8 mouse cellular contexts compared by ENCODE assay signal in the genomic region with DNA sequence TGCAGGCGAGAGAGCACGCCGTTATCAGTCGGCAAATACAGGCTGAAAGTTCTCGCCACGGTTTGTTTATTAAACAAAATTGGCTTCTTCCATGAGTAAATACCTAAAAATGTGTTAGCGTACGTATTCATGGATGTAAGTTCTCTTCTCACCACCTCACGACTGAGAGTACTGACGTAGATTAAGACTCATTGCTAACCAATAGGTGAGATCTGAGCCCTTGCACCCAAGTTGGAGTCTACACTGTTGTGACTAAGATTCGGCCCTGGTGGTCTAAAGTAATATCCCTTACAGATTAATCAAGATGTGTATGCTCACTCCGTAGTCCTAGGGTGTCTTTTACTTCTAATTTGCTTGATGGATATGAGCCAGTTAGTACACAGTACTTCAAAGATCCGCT. TPM values are rescaled to one million over a fixed set of nuclear protein-coding genes. Genes with fewer than 3 reads are reported as not detected.
DNase-seq lines count a peak whose midpoint lies in the region; ATAC-seq and TF ChIP-seq lines count a peak whose summit lies in the region.

No protein-coding gene starts in this region.

- no peaks in the 10 kb centered on the region for H3K4me1 ChIP-seq in neural tube, embryonic 11.5 days (ENCODE audit: control insufficient read depth, insufficient read depth, low read length)
- H3K4me1 ChIP-seq in forebrain, embryonic 14.5 days (ENCODE audit: control insufficient read depth, insufficient read depth, low read length) = peaks cover 5% of the 10 kb centered on the region
- H3K4me1 ChIP-seq in liver, embryonic 11.5 days (replicated peaks; ENCODE audit: control insufficient read depth, insufficient read depth, low read length) = peaks cover 9% of the 10 kb centered on the region; the same call in 1 of the 2 replicates
- no peaks in the 10 kb centered on the region for H3K4me1 ChIP-seq in olfactory bulb, adult 2 months (ENCODE audit: control insufficient read depth, insufficient read depth, low read length)

- DNase-seq in neural tube, embryonic 11.5 days (ENCODE audit: low spot score) = peak; percentile 19
- no peak for DNase-seq in neural tube, embryonic 10.5 days (ENCODE audit: extremely low spot score, low spot score)
- peak; percentile 31 for DNase-seq in forebrain, embryonic 14.5 days (ENCODE audit: low spot score)
- no peak for DNase-seq in liver, embryonic 11.5 days (ENCODE audit: low spot score)
- DNase-seq in right cerebral cortex, adult 18-20 months = no peak
- no peak for DNase-seq in right cerebral cortex, postnatal 10 days (ENCODE audit: low spot score in 2 of 2)

- H3K4me3 ChIP-seq in neural tube, embryonic 11.5 days (ENCODE audit: low read depth, low read length) = peak overlapping the region; percentile 70
- peak overlapping the region; percentile 66 for H3K4me3 ChIP-seq in forebrain, embryonic 14.5 days (ENCODE audit: low read depth, low read length)
- peak overlapping the region; percentile 72 for H3K4me3 ChIP-seq in liver, embryonic 11.5 days (ENCODE audit: low read depth, low read length)
- H3K4me3 ChIP-seq in olfactory bulb, adult 2 months (ENCODE audit: insufficient read depth, low read depth, low read length) = peak overlapping the region; percentile 99

- ATAC-seq in neural tube, embryonic 11.5 days (ENCODE audit: insufficient read depth, low FRiP score, low TSS enrichment) = no peak
- ATAC-seq in activated CD4-positive, CD25-positive, alpha-beta regulatory T cell, adult 4 months = peak; percentile 28
- no peak for ATAC-seq in forebrain, embryonic 14.5 days
- ATAC-seq in liver, embryonic 11.5 days (replicated peaks; ENCODE audit: low FRiP score) = no peak

- H3K4me2 ChIP-seq in neural tube, embryonic 11.5 days (ENCODE audit: low read depth) = peak overlapping the region; percentile 76
- H3K4me2 ChIP-seq in forebrain, embryonic 14.5 days (ENCODE audit: low read length) = peak overlapping the region; percentile 71
- H3K4me2 ChIP-seq in liver, embryonic 11.5 days = peak overlapping the region; percentile 71

- TF ChIP-seq CTCF in olfactory bulb, adult 2 months (IDR thresholded peaks at IDR 0.05; ENCODE audit: insufficient read depth, low read depth, low read length) = no peak

- peak overlapping the region; percentile 94 for H3K9ac ChIP-seq in neural tube, embryonic 11.5 days (ENCODE audit: low read length)
- H3K9ac ChIP-seq in forebrain, embryonic 14.5 days (ENCODE audit: low read length) = peak overlapping the region; percentile 84
- peak overlapping the region; percentile 75 for H3K9ac ChIP-seq in liver, embryonic 11.5 days (ENCODE audit: low read depth, low read length)

- H3K36me3 ChIP-seq in neural tube, embryonic 11.5 days (ENCODE audit: control insufficient read depth, insufficient read depth, low read length) = no peaks in the 10 kb centered on the region
- H3K36me3 ChIP-seq in forebrain, embryonic 14.5 days (ENCODE audit: control insufficient read depth, insufficient read depth, low read length) = peaks cover 11% of the 10 kb centered on the region
- no peaks in the 10 kb centered on the region for H3K36me3 ChIP-seq in liver, embryonic 11.5 days (ENCODE audit: control insufficient read depth, insufficient read depth, low read length)

- 20% methylated on average over 13 of the region's 13 CpGs for WGBS in neural tube, embryonic 11.5 days
- 20% methylated on average over 13 of the region's 13 CpGs for WGBS in forebrain, embryonic 14.5 days
- WGBS in liver, embryonic 11.5 days = 7% methylated on average over 13 of the region's 13 CpGs
- 8% methylated on average over 13 of the region's 13 CpGs for WGBS in olfactory bulb, adult 2 months

- no peaks in the 10 kb centered on the region for H3K9me3 ChIP-seq in neural tube, embryonic 11.5 days (ENCODE audit: control insufficient read depth, low read length)
- H3K9me3 ChIP-seq in forebrain, embryonic 14.5 days (replicated peaks; ENCODE audit: control insufficient read depth, low read length) = no peaks in the 10 kb centered on the region
- no peaks in the 10 kb centered on the region for H3K9me3 ChIP-seq in liver, embryonic 11.5 days (ENCODE audit: control insufficient read depth, low read length)

- no peaks in the 10 kb centered on the region for H3K27me3 ChIP-seq in neural tube, embryonic 11.5 days (ENCODE audit: control insufficient read depth, insufficient read depth, low read length)
- H3K27me3 ChIP-seq in forebrain, embryonic 14.5 days (replicated peaks; ENCODE audit: control insufficient read depth, insufficient read depth, low read length) = no peaks in the 10 kb centered on the region
- no peaks in the 10 kb centered on the region for H3K27me3 ChIP-seq in liver, embryonic 11.5 days (replicated peaks; ENCODE audit: control insufficient read depth, insufficient read depth, low read length)

- H3K27ac ChIP-seq in neural tube, embryonic 11.5 days (ENCODE audit: low read depth, low read length) = peak overlapping the region; percentile 98
- peak overlapping the region; percentile 99 for H3K27ac ChIP-seq in forebrain, embryonic 14.5 days (ENCODE audit: low read depth, low read length)
- H3K27ac ChIP-seq in liver, embryonic 11.5 days (ENCODE audit: low read depth, low read length) = peak overlapping the region; percentile 99
- H3K27ac ChIP-seq in olfactory bulb, adult 2 months (ENCODE audit: insufficient read depth, low read depth, low read length) = peak overlapping the region; percentile 52

- no peak for TF ChIP-seq POLR2A in olfactory bulb, adult 2 months (IDR thresholded peaks at IDR 0.05; ENCODE audit: insufficient read depth, low read depth, low read length)

RNA-seq across cellular contexts. Expression of a gene that starts 0.6 kb away (rescaled TPM):
- polyA plus RNA-seq in neural tube, embryonic 11.5 days (2014; fragmentation: Nextera tagmentation; extraction: Ambion mirVana) = 50.1 and 54.1 TPM in 2 replicates
- 10 to 100 TPM; 32.3 to 38.7 TPM for polyA plus RNA-seq in activated CD4-positive, CD25-positive, alpha-beta regulatory T cell, adult 4 months (2017; shearing (Covaris generic))
- 52.2 and 57.8 TPM in 2 replicates for polyA plus RNA-seq in forebrain, embryonic 14.5 days (2014; fragmentation: Nextera tagmentation; extraction: Ambion mirVana)
- 29.7 and 35.7 TPM in 2 replicates for polyA plus RNA-seq in liver, embryonic 11.5 days (2014; fragmentation: Nextera tagmentation; extraction: Ambion mirVana)
- polyA plus RNA-seq in olfactory bulb, adult 2 months (2012; ENCODE audit: insufficient read depth, insufficient read length, low replicate concordance, missing spikeins) = not detected in 2 replicates

RNA-seq across cellular contexts. Expression of a gene that starts 24.1 kb away (rescaled TPM):
- 2.7 and 4.3 TPM in 2 replicates for polyA plus RNA-seq in neural tube, embryonic 11.5 days (2014; fragmentation: Nextera tagmentation; extraction: Ambion mirVana)
- polyA plus RNA-seq in activated CD4-positive, CD25-positive, alpha-beta regulatory T cell, adult 4 months (2017; shearing (Covaris generic)) = 1 to 10 TPM in 1 of 2 experiments, under 1 TPM in 1; 0.86 to 2.0 TPM
- 10.7 TPM in 2 replicates for polyA plus RNA-seq in forebrain, embryonic 14.5 days (2014; fragmentation: Nextera tagmentation; extraction: Ambion mirVana)
- 2.8 and 4.1 TPM in 2 replicates for polyA plus RNA-seq in liver, embryonic 11.5 days (2014; fragmentation: Nextera tagmentation; extraction: Ambion mirVana)
- polyA plus RNA-seq in olfactory bulb, adult 2 months (2012; ENCODE audit: insufficient read depth, insufficient read length, low replicate concordance, missing spikeins) = not detected in 2 replicates

Comparison
In these comparisons a context has a peak if more than half of its experiments do, and no peak if none do; other contexts are left out.
1. DNase-seq: peak in neural tube, embryonic 11.5 days (single experiment) and forebrain, embryonic 14.5 days (single experiment); none in neural tube, embryonic 10.5 days (single experiment), liver, embryonic 11.5 days (single experiment), right cerebral cortex, adult 18-20 months (single experiment) and right cerebral cortex, postnatal 10 days (0 of 2).
2. RNA of a gene that starts 0.6 kb away (polyA plus RNA-seq): 50.1 to 54.1 TPM in neural tube, embryonic 11.5 days, 52.2 to 57.8 TPM in forebrain, embryonic 14.5 days, 32.3 to 38.7 TPM in activated CD4-positive, CD25-positive, alpha-beta regulatory T cell, adult 4 months and 29.7 to 35.7 TPM in liver, embryonic 11.5 days; not detected in olfactory bulb, adult 2 months; every median in the first group is over 10 times any median in the second.
3. Peak in every context shown above with its lines, with median percentiles within 50 percentile points of each other: H3K27ac ChIP-seq, H3K4me2 ChIP-seq, H3K4me3 ChIP-seq and H3K9ac ChIP-seq.